9 mouse cellular contexts compared by ENCODE assay signal in genomic region chr13:108127130-108127529, GRCm38 (mm10). TPM values are rescaled to one million over a fixed set of nuclear protein-coding genes. Genes with fewer than 3 reads are reported as not detected.
DNase-seq lines count a peak whose midpoint lies in the region; ATAC-seq and TF ChIP-seq lines count a peak whose summit lies in the region.
"Had no signal": no experiment of that assay in that cellular context is flagged by ENCODE, and none has a peak within 500 bp of the region (broad histone marks: within the 10 kb centered on the region; RNA-seq: fewer than 3 reads in every experiment).

No protein-coding gene starts in this region.

- 11% methylated on average over 1 of the region's 1 CpGs for WGBS in kidney, embryonic 16.5 days

- H3K27me3 ChIP-seq in kidney, embryonic 16.5 days (ENCODE audit: insufficient read depth, low read length): no peaks in the 10 kb centered on the region
- H3K27me3 ChIP-seq in MEL (ENCODE audit: control insufficient read depth in 1 of 2, insufficient read depth in 2 of 2, low read length in 2 of 2): no peaks in the 10 kb centered on the region
- H3K27me3 ChIP-seq: heart, embryonic 13.5 days; midbrain, embryonic 12.5 days had no signal

- peak; percentile 37 for TF ChIP-seq RAD21 in MEL (IDR thresholded peaks at IDR 0.05; ENCODE audit: low read depth, low read length)

- 0 out of 2 replicates have a peak, but pooled peaks cover 9% of the 10 kb centered on the region for H3K4me1 ChIP-seq in kidney, embryonic 16.5 days (ENCODE audit: insufficient read depth, low read length)
- H3K4me1 ChIP-seq in MEL (ENCODE audit: control insufficient read depth in 1 of 2, insufficient read depth in 2 of 2, low read length in 2 of 2): no peaks in the 10 kb centered on the region

- no peaks in the 10 kb centered on the region; the same call in 1 of the 2 replicates for H3K79me2 ChIP-seq in MEL (ENCODE audit: control insufficient read depth, insufficient read depth, low read length, poor library complexity)

- DNase-seq in kidney, adult 18-20 months: peak; percentile 55
- peak; percentile 77 for DNase-seq in CD4-positive, CD25-positive, alpha-beta regulatory T cell, adult 2 months (ENCODE audit: low read depth, low spot score)
- DNase-seq in MEL (ENCODE audit: low read depth, low spot score): peak; percentile 64
- DNase-seq in embryo, embryonic 11 days: peak; percentile 66
- peak; percentile 48 for DNase-seq in lung, postnatal 14 days
- peak; percentile 77 for DNase-seq in thymus, postnatal 4 days

- H3K9me3 ChIP-seq in kidney, embryonic 16.5 days (ENCODE audit: low read length): no peaks in the 10 kb centered on the region
- no peaks in the 10 kb centered on the region for H3K9me3 ChIP-seq in MEL (replicated peaks; ENCODE audit: insufficient read depth, low read length)
- H3K9me3 ChIP-seq: heart, embryonic 13.5 days; midbrain, embryonic 12.5 days had no signal

- no peak overlapping the region for H3K4me2 ChIP-seq in kidney, embryonic 16.5 days (replicated peaks; ENCODE audit: low read depth, low read length)
- H3K4me2 ChIP-seq: heart, embryonic 13.5 days; midbrain, embryonic 12.5 days had no signal

- H3K36me3 ChIP-seq in kidney, embryonic 16.5 days (ENCODE audit: insufficient read depth, low read length): no peaks in the 10 kb centered on the region
- no peaks in the 10 kb centered on the region for H3K36me3 ChIP-seq in MEL (ENCODE audit: control insufficient read depth in 1 of 2, insufficient read depth in 2 of 2, low read length in 2 of 2)
- H3K36me3 ChIP-seq: heart, embryonic 13.5 days; midbrain, embryonic 12.5 days had no signal

- no peak for ATAC-seq in kidney, embryonic 16.5 days (ENCODE audit: low FRiP score, low TSS enrichment)

- H3K9ac ChIP-seq in kidney, embryonic 16.5 days (replicated peaks; ENCODE audit: low read length): no peak overlapping the region
- H3K9ac ChIP-seq in MEL (ENCODE audit: control insufficient read depth, low read depth, low read length, poor library complexity, severe bottlenecking): no peak overlapping the region
- H3K9ac ChIP-seq: heart, embryonic 13.5 days; midbrain, embryonic 12.5 days had no signal

- TF ChIP-seq POLR2A in MEL (IDR thresholded peaks at IDR 0.05; ENCODE audit: control insufficient read depth in 1 of 2, insufficient read depth in 1 of 2, low read depth in 1 of 2, low read length in 2 of 2, poor library complexity in 1 of 2): no peak

- TF ChIP-seq CTCF in MEL (IDR thresholded peaks at IDR 0.05 in 2 of 3, conservative IDR thresholded peaks at IDR 0.05 in 1 of 3; ENCODE audit: control insufficient read depth in 1 of 3, insufficient read depth in 1 of 3, low read depth in 2 of 3, low read length in 3 of 3, poor library complexity in 1 of 3, severe bottlenecking in 1 of 3): peak; percentile 54 to 65 (median 64)

- TF ChIP-seq EP300 in MEL (IDR thresholded peaks at IDR 0.05; ENCODE audit: low read depth in 1 of 2, low read length in 2 of 2): no peak

- no peak overlapping the region for H3K4me3 ChIP-seq in kidney, embryonic 16.5 days (ENCODE audit: low read length)
- no peak overlapping the region for H3K4me3 ChIP-seq in MEL (ENCODE audit: control insufficient read depth in 1 of 2, insufficient read depth in 1 of 2, low read depth in 2 of 2, low read length in 2 of 2)
- H3K4me3 ChIP-seq: heart, embryonic 13.5 days; midbrain, embryonic 12.5 days had no signal

- H3K27ac ChIP-seq in kidney, embryonic 16.5 days (ENCODE audit: low read length): no peak overlapping the region
- H3K27ac ChIP-seq in MEL (ENCODE audit: control insufficient read depth, low read depth, low read length): no peak overlapping the region
- H3K27ac ChIP-seq: heart, embryonic 13.5 days; midbrain, embryonic 12.5 days had no signal

TF ChIP-seq in MEL, 35 proteins besides CTCF, POLR2A, EP300 and RAD21:
- TF ChIP-seq CHD1 (IDR thresholded peaks at IDR 0.05; ENCODE audit: low read depth, low read length) (no peak), ZNF384 (IDR thresholded peaks at IDR 0.05; ENCODE audit: low read depth, low read length) (peak; percentile 68), CHD2 (IDR thresholded peaks at IDR 0.05; ENCODE audit: low read length) (no peak), TBP (IDR thresholded peaks at IDR 0.05; ENCODE audit: low read depth, low read length) (no peak), MEF2A (IDR thresholded peaks at IDR 0.05; ENCODE audit: extremely low read depth, insufficient replicate concordance, low read depth, low read length, poor library complexity, severe bottlenecking) (no peak), SMC3 (IDR thresholded peaks at IDR 0.05; ENCODE audit: low read depth, low read length) (peak; percentile 57), ZC3H11A (IDR thresholded peaks at IDR 0.05; ENCODE audit: low read depth, low read length) (0 out of 2 replicates have a peak, but pooled peaks have one; percentile 20)
TF ChIP-seq in MEL: peak in this region for 3.

RNA-seq across cellular contexts. Expression of gene Ndufaf2, which starts 31.3 kb away (rescaled TPM):
- polyA plus RNA-seq in kidney, embryonic 16.5 days (2015; fragmentation: Nextera tagmentation; extraction: Ambion mirVana): 72.0 and 72.6 TPM in 2 replicates
- total RNA-seq in MEL (2012; rRNA removed): 43.7 and 50.9 TPM in 2 replicates
- 10 to 100 TPM in 1 of 2 experiments, not detected in 1; 76.0 TPM for polyA plus RNA-seq in MEL (2012; ENCODE audit: insufficient read depth in 1 of 2, insufficient read length in 2 of 2, low read depth in 1 of 2, low replicate concordance in 2 of 2, missing spikeins in 1 of 2)

RNA-seq across cellular contexts. Expression of gene Ercc8, which starts 31.4 kb away (rescaled TPM):
- 15.4 and 16.7 TPM in 2 replicates for polyA plus RNA-seq in kidney, embryonic 16.5 days (2015; fragmentation: Nextera tagmentation; extraction: Ambion mirVana)
- 20.3 and 22.2 TPM in 2 replicates for total RNA-seq in MEL (2012; rRNA removed)
- 10 to 100 TPM in 1 of 2 experiments, not detected in 1; 15.9 TPM for polyA plus RNA-seq in MEL (2012; ENCODE audit: insufficient read depth in 1 of 2, insufficient read length in 2 of 2, low read depth in 1 of 2, low replicate concordance in 2 of 2, missing spikeins in 1 of 2)
